Mouse (Mus musculus): ENCODE data around the gene Vipr2.

The Vipr2 gene

DNA sequence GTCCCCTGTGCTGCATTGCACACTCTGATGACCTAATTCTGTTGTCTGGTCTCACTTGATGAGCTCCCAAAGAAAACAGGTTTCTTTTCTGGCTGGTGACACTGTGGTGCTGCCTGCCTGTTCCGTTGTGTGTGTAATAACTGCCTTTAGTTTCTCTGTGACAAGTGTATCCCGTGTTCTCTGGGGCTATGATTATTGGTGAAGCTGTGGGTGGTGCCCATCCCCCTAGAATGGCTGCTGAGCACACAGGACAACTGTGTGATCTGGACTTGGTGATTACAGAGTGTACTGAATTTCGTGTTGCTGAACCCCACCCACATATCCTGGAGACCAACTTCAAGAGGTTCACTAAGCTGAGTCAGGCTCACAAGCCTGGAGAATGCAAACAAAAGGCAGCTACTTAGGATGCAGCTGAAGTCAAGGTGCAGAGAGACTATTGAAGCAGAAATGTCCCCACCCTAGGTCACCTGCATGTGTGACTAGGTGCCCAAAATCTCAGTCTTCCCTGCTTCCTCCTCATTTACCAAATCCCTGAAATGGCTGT is 18.9 kb downstream of the Vipr2 start:
- DNase-seq (ENCODE audit: extremely low spot score, low spot score): no peak

DNA sequence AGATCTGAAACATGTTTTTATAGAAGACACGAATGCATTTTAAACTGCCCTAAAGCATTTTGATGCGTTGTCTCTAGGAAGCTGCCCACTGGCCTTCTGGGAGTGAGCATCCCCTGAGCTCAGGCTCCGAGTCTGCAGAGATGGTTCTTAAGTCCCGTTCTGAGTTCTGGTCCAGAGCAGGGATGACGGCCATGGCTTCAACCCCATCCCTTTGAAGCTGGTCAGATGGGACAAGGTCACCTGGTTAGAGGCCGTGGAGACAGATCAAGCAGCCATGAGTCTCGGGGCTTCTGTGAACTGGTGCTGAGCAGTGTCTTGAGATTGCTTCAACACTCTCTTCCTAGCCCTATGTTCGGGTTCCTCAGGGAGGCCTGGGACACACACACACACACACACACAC is 19.6 kb downstream of the Vipr2 start:
- no peak for DNase-seq (ENCODE audit: extremely low spot score, low spot score)

DNA sequence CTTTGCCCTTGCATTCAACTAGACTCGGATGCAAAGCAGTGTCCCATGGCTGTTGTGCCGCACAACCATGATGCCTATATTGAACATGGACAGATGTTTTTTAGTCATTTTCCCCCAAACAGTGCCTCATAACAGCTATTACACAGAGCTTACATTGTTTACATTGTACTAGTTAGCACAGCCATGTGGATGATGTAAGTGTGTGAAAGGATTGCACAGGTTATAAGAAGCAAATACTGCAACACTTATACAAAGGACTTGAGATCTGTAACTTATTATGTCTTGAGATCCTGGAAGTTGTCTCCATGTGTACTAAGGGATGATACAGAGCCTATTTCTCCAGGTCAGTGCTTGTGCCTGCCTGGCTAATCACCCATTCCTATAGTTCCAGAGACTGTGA is 24.4 kb downstream of the Vipr2 start:
- no peak for DNase-seq (ENCODE audit: extremely low spot score, low spot score)

DNA sequence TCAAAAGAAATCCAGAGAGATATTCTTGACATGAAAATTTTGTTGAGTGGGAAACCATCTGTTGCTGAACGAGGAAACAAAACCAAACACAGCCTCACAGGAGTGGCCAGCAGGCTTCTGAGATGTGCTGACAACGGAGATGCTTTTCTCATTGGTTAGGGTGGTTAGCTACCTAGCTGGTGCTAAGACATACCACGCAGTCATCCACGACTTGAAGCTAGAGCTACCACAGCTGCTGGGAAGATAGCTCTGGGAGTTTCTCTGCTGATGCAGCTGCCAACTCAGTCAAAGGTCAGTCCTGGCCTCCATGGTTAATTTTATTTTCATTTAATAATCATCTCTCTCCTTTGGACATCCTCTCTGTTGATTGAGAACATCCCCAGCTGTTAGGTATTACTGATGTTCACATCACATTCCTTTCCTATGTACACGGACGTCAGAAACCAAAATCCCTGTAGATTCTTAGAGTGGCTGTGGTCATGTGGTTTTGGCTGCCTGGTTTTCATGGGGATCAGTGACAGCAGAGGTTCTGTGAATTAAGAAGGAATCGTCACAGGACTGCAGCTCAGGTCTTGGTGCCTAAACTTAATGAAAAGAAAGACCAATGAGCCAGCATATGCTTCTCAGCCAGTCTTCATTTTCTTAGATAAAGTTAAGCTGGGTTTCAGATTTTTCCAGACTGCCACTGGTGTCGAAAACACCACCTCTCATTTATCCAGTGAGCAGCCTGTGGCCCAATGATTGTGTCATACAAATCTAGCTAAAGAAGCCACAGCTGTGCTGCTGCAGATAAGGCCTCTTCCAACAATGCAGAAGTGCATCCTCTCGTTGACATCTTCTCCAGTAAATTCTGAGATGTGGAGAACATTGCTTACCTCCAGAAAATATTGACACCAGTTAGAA is 32.2 kb downstream of the Vipr2 start:
- no peak for DNase-seq (ENCODE audit: extremely low spot score, low spot score)

DNA sequence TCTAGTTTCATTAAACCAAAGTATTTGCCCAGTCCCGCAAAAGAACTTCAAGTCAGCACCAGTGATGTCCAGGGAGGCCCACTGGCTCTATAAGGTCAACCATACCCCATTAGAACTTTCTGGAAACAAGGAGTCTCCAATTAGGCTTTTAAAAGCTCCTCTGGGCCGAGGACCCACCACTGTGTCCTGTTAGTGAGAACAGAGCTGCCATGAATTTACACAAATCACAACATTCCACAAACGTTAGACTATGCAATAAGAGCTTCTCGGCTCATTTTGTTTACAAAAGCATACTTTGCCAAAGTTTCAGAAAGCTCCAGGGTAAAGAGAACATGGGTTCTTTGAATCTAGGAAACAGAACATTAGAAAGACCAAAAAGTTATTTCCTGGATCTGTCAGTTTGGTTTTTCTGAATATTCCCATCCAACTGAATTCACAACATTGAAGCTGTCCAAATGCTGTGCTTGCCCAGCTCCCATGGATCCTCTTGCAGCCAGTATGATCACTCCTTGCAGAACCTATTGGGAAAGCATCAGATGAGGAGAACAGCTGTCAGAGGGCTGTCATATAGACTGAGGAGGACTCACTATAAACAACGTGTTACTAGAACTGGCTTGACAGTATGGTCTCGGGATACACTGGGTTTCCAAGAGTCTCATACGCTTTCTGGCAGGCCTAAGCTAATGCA is 33.6 kb downstream of the Vipr2 start:
- DNase-seq (ENCODE audit: extremely low spot score, low spot score): no peak

DNA sequence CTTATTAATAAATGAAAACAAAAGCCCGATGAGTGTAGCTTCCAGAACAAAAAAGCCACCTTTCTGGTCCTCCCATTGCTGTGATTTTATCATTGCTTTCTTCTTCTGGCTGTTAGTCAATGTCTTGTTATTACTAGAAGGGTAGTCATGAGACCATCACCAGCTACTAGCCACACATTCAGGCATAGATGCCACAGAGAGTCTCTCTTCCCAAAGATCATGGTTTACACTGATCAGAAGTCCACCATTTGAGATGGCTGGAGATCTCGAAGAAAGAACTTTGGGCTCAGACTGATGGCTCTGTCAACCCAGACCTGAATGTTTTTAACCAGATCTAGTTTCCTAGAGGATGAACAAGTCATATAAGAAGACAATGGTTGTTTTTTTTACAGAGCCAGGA is 38.3 kb downstream of the Vipr2 start:
- DNase-seq (ENCODE audit: extremely low spot score, low spot score): no peak

DNA sequence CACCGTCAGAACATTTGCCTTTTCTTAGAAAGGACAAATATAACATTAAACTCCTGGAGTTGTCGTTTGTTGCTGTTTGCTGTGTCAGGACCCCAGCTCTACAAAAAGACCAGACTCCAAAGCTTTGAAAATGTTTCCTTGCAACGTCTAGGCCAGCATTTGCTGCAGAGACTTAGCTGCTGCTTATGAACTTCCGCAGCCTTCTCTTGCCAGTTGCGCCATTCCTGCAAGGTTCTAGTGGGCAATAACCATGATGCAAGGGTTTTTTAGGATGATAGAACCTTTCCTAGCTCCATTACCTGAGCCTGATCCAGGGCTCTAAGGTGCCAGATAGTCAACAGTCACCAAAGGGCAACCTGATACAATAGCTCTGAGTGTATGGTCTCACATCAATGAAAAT is 38.9 kb downstream of the Vipr2 start:
- no peak for DNase-seq (ENCODE audit: extremely low spot score, low spot score)

DNA sequence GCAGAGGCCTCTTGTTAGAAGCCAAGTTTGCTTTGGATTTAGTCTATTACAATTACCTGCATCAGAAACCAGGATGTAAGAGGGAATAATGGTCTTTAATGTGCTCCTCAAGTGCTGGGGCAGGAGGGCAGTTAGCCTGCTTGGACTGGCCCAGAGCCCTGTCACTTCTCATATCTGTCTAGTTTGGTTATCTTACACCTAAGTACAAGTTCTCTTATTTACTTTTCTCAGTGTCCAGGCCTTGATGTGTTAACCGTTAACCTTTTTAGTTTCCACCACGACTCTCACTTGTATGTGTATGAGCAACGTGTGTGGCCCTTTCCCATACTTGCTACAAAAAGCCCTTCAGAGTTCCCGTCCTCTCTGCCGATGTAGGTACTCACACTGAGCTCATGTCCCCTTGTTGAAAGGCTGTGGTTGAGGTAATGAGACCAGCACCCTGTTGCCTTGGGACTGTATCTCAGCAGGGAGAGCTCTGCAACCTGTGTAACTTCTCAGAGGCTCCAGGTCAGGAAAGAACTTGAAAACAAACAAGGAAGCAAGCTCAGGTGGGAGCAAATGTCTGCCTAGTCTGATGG is 39.9 kb downstream of the Vipr2 start:
- no peak for DNase-seq (ENCODE audit: extremely low spot score, low spot score)

DNA sequence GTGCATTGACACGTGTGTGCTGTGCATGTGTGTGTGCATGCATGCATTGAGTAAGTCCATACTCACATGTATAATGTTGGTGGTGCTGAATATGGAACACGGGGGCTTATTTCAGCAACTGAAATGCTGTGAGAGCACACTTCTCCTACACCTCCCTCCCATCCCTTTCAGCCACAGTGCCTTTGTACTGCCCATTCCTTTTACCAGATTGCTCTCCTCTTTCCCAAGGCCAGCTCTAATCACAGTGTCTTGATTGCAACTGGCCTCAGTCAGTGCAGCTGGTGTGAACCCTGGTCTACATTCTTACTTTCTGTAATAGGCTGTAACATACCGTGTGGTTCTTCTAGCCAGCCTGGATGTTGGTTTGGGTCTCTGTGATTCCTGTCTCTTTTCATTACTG is 41.5 kb downstream of the Vipr2 start:
- DNase-seq (ENCODE audit: extremely low spot score, low spot score): no peak

DNA sequence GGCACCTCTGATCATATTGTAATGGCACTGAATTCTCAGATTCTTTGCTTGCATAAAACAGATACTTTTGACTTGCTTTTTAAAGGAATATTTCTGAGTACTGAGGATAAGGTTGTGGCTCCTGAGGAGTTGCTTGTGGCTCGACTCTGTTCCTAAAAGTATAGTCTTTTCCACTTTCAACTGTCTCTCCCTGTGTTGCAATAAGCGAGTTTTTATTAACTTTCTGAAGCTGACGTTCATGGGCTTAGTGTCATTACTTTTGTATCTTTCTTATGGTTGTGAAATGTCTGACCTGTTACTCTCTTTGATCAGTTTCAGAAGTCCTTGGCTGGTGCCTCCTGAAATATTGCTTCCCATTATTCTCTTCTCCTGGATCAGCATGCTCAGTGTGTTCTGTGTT is 46.3 kb downstream of the Vipr2 start:
- no peak for DNase-seq (ENCODE audit: extremely low spot score, low spot score)

DNA sequence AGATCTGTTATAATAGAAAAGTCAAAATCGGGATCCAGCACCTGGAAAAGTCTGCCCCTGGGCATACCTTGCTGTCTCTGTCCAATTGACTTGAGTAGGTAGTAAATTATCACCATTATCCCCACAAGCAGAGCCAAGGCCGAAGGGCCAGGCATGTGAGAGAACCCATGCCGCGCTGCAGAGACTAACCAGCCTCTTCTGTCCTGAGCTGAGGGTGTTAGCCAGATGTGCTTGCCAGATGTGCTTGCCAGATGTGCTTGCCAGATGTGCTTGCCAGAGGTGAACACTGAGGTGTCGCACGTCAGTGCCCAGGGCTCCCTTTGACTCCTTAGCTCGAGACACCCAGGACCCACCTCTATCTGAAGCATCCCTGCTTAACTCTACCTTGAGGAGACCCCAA is 53.4 kb downstream of the Vipr2 start:
- DNase-seq (ENCODE audit: extremely low spot score, low spot score): no peak

DNA sequence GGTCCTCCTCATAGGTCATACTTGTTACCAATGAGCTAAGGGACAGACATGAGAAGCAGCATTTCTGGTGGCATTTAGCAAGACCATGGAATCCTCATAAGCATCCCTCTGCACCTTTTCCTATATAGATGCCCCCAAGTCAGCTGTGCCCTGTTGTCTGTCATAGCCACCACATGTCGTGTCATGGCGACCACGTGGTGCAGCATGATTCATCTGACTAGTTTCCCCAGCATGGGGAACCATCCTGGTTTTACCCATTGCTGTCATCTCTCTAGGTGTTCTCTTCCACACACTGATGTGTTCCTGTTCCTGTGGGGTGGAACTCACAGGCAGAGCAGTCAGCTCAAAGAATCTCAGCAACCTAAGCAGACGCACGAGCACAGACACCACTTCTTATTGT is 55.4 kb downstream of the Vipr2 start:
- DNase-seq (ENCODE audit: extremely low spot score, low spot score): no peak

DNA sequence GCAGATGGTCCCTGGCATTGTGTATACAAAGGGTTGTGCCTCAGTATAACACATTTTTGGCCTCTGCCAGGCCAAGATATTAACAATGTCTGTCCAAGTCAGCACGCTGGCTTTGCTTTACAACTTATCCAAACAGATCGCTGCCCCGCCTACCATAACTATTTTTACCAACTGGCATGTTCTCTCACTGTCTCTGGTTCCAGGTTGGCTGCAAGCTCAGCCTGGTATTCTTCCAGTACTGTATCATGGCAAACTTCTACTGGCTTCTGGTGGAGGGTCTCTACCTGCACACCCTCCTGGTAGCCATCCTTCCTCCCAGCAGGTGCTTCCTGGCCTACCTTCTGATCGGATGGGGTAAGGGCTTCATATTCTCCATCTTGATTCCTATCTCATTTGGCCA is 58.4 kb downstream of the Vipr2 start:
- DNase-seq (ENCODE audit: extremely low spot score, low spot score): no peak

DNA sequence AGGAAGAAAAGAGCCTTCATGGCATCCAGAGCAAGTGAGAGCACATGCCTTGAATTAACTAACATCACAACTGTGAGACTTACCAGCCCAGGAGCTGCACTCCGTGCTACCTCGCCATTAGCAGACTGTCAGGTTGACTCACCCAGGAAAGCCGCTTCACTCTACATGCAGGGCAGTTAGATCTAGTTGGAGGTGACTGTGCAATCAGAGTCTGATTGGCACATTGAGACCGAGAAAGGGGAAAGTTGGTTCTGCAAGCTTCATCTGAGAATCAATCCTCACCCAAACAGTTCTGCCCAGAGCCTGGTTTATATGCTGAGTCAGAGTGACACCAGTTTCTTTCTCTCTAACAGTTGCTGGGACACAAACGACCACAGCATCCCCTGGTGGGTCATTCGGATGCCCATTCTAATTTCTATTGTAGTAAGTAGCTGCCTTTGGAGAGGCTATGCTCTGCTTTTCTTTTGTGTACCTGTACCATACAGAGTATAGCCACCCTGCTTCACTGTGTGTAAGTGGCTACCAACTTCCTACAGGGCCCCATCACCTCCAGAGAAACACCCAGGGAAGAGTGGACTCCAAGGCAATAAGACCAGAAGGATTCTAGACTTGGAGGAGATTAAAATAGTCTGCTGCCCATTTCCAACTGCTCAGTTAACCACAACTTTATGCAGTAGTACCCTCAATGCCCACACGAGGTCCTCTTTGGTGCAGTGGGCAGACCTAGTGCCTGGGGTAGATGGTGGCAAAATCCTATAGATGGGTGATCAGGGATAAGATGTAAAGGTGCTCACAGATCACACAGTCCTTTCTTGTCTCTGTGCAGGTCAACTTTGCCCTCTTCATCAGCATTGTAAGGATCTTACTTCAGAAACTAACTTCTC is 61.0 kb downstream of the Vipr2 start:
- DNase-seq (ENCODE audit: extremely low spot score, low spot score): no peak

DNA sequence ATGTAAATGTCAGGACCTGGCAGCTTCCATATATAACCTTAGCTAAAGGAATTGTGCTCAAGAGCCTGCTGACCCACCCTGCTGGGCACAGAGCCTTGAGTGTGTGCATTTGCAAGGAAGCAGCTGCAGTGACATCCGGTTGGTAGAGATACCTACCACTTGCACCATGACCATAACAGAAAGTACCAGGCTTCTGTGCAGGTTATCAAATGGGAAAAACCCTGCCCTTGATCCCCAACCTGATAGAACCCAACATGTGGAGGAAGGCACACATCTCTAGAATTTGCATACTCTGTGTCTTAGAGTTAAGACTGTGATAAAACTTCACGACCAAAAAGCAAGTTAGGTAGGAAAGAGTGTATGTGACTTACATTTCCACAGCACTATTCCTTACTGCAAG is 63.1 kb downstream of the Vipr2 start:
- no peak for DNase-seq (ENCODE audit: extremely low spot score, low spot score)

DNA sequence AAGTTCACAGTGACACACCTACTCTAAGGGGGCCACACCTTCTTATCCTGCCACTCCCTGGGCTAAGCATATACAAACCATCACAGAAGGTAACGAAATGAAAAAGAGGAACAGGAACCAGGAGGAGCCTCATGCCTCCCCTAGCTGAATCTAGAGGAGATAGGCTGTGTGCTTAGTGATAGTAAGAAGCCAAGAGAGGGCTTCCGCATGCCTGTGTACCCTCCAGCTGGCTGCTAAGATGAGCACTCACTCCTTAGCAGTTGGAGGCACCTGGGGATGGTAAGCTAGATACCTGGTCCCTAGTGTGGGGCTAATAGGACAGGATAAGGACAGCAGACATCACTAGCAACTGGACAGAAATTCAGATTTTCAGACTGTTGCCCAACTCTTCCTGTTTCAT is 64.3 kb downstream of the Vipr2 start:
- DNase-seq (ENCODE audit: extremely low spot score, low spot score): no peak

DNA sequence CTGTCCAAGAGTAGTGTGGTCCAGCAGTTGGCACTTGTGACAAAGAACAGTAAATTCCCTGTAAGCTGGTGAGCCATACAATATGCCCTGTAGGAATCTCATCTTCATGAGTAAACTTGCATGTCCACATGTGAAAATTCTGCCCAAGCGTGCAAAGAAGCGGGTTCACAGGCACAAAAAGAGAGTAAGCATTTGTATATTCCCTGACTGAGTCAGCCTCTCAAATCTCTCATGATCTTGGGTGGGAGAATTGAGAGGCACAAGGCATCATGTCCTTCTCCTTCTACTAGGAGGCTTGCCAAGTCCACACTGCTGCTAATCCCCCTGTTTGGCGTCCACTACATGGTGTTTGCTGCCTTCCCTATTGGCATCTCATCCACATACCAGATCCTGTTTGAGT is 64.9 kb downstream of the Vipr2 start:
- DNase-seq (ENCODE audit: extremely low spot score, low spot score): no peak

DNA sequence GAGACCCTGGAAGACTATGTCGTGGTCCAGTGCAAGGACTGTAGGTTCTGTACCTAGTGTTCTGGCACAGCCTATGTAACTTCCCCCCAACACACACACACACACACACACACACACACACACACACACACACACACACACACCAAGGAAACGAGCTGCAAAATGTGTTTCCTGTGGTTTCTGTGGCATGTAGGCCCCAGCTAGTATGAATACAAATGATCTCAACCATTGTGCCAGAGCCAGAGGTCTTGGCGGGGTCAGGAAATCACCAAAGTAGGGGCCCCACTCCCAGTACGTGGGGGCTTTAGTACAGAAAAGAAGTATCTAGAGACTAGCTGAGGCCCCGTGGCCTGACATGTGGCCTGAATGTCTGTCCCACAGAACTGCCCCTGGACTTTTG is 67.7 kb downstream of the Vipr2 start:
- DNase-seq (ENCODE audit: extremely low spot score, low spot score): no peak

DNA sequence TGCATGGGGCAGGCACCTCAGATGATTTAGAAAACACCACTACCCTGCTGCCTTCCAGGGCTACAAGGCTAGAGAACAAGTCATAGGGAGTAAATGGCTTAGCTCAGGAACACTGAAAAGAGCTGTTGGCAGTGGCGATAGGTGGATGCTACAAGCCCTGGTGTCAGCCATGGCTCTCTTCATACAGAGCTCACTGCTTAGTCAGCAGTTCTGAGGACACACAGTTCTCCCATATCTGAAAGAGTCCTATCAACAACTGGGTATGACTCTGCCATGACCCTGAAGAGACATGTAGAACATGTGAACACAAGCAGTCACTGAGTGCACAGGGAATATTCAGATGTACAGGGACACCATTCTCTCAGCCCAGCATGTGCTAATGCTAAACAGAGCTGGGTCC is 68.2 kb downstream of the Vipr2 start:
- no peak for DNase-seq (ENCODE audit: extremely low spot score, low spot score)

DNA sequence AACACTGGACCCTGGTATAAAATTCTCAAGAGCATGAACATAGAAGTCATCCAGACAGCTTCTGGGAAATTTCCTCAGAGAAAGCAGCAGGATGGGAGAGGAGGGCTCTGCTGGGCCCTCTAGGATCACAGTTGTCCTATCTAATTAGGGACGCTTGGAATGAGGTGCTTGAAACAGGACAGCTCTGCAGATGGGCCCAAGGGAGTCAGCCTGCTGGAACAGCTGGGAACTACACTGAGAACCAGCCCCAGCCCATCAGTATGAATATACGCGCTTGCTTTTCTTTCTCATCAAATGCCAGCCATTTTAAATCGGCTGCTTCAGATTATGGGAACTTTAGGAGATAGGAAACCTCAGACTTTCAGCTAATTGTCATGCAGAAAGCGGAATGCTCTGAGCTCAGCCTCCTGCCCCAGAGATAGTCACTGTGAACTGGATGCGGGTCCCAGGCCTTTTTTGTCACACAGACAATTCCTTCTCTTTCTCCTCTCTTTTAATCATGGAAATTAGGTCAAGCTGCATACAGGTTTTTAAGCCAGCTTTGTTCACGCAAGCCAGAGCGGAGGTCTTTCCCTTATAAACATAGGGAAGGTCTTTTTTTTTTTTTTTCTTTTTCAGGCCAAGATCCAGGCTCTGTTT is 69.6 kb downstream of the Vipr2 start:
- no peak for DNase-seq (ENCODE audit: extremely low spot score, low spot score)

DNA sequence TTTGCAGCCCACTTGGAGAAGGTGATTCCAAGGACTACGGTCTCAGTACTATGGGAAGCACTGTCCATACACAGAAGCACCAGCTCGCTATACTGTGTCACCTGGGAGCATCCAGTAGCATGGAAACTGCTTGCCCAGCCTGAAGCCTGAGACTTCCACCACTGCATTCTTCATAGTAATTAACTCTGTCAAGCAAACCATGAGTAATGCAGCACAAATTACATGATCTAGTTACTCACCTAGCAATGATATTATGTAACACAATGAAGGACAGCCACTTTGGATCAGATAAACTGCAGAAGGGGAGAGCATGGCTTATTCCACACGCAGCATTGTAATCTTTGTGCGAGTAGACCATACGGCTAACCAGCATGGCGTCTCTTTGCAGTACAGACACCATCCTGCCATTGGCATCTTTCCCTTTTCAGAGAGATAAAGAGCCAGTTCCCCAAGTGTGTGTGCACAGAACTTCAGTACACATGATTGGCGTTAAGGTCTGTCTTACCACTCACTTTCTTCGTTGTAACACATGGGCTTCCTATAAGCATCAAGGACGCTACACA is 75.4 kb downstream of the Vipr2 start:
- no peak for DNase-seq (ENCODE audit: extremely low spot score, low spot score)

Data from neural tube, embryonic 10.5 days (tissue).